Mouse (Mus musculus) CD4-positive, CD25-positive, alpha-beta regulatory T cell, adult 2 months (primary cell): ENCODE measurements at regions not wholly inside any gene's neighbourhood (a gene's known extent, or its start where the extent isn't known, plus 50 kb on each side); places are given as distances from the start of the nearest gene placed in this dataset.
"Not testable (repeated sequence)": the region's sequence is repeated elsewhere in the genome, so short reads cannot be mapped to it uniquely, and the experiment has no call there.

Experiments used
- DNase-seq: peaks from one replicate; pipeline ENCODE4 v3.0.0-alpha.2; 2012; ENCODE audit warnings: low read depth, low spot score

DNA sequence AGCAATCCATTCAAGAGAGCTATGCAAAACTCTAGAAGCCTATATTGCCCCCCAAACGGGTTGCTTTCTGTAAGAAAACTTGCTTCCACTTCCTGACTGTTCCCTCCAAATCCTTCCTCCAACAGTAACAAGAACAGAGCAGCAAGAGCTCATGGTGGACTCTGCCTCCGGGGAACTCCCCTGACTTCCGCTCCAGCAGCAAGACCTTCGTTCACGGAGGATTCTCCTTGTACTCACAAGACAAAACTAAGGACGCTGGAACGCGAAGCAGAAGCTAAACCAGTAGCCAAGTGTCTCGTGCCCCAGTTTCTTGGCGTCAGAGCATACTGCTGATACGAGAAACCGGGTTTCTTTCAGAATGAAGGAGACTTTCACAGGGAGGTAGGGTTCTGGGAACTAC is 50.7 kb downstream of the H2al2a start:
- peak; percentile 29 for DNase-seq

DNA sequence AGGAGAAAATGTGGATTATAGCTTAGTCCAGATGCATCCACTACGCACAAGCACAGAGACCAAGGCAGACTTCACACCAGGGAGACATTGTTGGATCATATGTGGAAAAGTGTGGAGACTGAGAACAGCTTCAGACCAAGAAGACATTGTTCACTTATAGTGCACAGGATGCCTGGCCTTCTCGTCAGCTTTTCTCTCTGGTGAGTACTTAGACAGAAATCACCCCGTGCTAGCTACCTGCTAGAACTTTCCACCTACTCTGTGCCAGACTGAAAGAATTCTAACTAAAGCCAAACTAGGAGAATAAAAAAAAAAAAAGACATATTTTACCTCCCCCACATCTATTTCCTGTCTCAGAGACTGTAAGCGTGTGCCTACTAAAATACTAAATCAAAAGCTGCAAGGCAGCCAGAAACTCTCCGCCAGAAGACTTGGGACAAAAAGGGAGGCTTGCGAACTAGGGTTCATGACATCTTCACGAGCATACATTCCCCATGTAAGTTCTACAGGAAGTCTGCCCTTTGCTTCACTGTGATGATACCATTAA is 51.3 kb downstream of the H2al2a start:
- DNase-seq: peak; percentile 13

DNA sequence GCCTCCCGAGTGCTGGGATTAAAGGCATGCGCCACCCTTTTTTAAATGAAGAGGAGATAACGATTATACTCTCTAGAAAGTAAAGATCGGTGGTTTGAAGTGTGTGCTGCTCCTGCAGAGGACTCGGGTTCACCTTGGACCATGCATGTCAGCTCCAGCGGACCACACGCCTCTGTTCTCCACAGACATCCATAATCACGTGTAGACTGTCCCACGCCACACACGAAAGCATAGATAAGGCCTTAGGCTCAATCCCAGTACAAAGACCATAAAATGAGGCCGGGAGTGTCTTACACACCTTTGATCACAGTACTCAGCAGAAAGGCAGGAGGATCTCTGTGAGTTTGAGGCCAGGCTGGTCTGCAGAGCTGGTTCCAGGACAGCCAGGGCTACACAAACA is 53.3 kb downstream of the H2al2a start:
- no peak for DNase-seq

DNA sequence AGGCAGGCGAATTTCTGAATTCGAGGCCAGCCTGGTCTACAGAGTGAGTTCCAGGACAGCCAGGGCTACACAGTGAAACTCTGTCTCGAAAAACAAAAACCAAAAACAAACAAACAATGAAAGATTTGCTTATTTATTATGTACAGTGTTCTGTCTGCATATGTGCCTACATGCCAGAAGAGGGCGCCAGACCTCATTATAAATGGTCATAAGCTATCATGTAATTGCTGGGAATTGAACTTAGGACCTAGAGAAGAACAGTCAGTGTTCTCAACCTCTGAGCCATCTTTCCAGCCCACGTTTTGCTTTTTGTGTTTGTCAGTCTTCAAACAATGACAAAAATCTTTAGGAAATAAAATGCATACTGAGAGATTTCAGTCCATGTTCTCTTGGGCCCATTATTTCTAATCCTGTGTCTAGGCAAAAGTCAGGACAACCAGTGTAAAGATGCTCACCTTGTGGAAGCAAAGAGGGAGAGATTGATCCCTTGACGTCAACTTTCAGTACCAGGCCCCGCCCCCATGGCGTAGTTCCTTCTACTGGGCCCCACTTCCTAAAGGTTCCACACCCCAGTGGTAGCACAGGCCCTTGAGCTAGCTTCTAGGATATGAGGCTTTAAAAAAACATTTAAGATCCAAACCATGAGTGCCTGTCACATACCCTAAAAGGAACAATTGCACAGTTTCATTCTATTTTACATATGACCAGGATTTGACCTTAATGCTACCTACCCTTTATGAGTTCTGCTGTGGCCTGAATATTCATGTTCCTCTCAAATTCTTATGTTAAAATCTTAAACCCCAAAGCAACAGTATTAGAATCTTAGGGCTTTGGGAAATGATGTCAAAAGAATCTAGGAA is 54.0 kb downstream of the H2al2a start:
- DNase-seq: peak; percentile 73

DNA sequence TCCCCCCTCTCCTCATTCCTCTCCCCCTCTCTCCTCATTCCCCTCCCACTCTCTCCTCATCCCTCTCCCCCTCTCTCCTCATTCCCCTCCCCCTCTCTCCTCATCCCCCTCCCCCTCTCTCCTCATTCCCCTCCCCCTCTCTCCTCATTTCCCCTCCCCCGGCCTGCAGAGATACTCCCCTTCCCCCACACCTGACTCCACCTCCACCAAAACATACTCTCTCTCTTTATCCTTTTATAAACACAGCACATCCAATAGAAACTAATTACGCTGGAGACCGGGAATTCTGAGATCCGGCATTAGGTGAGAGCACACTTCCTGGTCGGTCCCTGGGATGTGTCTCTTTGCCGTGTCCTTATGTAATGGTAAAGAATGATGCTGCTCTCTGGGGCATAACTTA is 54.8 kb downstream of the H2al2a start:
- DNase-seq: no peak

DNA sequence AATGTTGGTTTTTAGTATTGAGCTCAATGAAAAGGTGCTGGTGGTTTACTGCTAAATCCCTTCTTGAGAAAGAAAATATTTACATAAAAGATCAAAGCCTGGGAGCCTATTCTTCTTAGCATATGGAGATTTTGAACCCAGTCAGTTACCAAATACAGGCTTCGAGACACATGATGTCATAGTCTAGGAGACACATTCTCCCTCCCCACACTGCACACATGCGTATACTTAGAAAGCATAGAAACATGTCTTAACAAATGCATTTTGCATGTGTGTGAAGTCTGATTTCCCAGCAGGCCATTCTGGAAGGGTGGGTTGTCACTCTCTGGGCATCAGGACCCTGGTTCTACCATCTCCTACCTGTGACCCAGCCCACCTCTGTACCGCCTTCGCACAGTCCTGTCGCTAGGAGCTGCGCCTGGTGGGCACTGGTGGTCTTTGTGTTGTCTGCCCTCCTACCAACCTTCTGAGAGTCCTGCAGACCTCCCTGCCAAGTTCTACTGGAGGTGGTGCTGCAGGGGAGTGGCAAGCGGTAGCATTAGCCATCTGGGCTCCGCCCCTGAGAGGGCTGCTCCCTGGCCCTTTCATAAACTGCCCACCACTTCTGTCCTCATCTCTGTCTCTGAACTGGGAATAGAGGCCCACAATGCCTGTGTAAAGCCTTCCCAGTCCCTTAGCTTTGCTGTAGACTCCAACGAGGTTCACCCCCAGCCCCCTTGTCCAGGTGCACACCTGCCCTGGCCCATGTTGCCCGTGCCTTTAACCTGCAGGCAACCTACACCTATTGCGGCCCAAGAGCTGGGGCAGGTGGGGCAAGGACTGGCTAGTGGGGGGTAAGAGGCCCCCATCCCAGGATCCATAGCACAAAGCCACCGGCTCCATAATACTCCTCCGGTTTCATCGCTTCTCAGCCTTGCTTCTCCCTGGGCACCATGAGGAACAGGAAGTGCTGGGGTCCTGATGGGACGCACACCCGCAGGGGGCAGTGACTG is 56.6 kb downstream of the H2al2a start:
- not testable (repeated sequence) for DNase-seq

DNA sequence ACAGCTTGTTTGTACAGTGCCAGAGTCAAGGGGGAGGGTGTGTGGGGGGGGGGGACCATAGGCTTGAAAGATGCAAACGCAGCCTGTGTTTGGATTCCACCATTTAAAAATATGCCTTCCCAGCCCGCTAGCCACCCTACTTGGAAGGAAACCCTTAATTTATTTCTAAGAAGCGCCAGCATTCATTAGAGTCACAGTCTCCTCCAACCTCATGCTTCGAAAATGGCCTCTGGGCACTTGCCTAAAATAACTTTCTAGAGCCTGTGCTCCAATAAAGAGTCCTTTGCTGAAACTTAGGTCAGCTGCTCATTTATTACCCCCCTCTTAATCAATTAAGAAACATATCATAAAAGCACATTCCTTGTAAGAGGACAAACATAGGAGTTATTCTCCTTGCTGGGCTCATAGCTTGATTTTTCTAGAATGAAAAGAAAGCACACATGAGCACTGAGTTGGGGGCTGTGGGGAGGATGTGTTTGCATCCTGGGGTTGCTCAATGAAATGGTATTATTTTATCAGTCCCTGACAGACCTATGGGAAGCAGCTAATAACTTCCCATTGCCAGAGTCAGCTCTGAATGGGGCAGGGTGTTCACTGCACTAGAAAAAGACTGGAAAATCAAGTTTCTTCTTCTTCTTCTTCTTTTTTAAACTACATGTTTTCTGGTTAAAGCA is 57.4 kb downstream of the H2al2a start:
- no peak for DNase-seq

DNA sequence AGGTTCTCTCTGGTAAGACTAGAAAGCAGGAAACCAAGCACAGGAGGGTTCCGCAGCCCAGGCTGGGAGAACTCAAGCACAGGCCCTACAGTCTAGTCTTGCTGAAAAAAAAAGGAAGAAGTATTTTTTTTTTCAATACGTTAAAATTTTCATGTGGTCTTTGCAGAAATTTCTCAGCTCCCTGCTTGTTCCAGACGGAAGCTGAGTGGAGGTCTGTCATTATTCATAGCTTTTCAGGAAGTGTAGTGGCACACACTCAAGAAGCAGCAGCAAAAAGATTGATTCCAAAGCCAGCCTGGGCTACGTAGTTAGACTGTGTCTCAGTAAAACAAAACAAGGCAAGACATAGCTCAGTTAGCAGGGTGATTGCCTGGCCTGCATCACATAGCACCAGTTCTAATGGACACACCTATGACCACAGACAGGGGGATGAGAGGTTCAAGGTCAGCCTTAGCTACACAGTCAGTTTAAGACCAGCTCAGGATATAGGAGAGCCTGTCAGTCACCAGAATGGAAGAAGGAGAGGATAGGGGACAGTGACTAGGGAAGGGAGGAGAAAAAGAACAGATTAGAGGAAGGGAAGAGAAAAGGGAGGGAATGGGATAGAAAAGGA is 60.1 kb downstream of the H2al2a start:
- DNase-seq: no peak

DNA sequence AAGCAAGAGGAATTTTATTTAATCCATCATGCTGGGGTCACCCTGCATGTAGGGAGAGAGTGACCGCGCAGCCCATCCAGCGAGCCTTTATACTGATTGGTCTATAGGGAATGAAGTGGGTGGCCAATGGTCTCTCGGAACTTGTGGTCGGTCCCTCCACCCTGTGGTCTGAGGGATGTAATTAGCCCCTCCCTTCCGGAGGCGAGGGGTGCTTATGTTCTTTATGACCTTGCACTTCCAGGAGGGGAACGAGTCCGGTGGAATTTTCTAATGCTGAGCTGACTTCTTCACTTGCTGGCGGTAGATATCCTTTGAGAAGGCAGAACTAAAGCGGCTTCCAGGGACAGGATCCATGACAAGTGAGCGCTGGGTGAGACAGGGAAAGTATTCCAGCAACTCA is 60.8 kb downstream of the H2al2a start:
- DNase-seq: no peak

DNA sequence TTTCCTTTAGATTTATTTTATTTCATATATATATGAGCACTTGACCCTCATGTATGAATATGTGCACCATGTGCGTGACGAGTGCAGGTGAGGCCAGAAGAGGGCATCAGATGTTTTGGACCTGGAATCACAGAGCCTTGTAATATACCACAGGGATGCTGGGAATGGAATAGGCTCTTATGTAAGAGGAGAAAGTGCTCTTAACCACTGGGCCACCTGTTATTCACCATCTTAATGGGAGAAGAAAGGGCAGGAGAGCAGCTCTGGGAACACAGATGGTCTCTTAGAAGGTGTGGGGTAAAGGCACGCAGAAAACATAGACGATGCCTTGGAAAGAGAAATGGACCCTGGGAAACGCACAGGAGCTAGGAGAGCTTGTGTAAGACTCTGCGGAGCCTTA is 61.3 kb downstream of the H2al2a start:
- no peak for DNase-seq

DNA sequence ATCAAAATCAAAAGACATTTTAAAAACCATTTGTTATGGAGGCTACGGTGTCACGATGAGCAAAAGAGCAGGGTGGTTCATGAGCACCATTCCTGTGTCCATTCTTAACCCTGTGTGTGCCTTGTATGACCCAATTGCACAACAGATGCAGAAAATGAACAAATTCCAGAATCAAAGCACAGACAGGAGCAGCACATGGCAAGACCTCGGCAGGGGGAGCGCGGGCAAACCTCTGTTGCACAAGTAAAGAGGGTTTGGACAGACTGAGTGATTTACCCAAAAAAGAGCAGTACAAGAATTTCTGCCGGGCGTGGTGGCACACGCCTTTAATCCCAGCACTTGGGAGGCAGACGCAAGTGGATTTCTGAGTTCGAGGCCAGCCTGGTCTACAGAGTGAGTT is 62.1 kb downstream of the H2al2a start:
- DNase-seq: no peak

DNA sequence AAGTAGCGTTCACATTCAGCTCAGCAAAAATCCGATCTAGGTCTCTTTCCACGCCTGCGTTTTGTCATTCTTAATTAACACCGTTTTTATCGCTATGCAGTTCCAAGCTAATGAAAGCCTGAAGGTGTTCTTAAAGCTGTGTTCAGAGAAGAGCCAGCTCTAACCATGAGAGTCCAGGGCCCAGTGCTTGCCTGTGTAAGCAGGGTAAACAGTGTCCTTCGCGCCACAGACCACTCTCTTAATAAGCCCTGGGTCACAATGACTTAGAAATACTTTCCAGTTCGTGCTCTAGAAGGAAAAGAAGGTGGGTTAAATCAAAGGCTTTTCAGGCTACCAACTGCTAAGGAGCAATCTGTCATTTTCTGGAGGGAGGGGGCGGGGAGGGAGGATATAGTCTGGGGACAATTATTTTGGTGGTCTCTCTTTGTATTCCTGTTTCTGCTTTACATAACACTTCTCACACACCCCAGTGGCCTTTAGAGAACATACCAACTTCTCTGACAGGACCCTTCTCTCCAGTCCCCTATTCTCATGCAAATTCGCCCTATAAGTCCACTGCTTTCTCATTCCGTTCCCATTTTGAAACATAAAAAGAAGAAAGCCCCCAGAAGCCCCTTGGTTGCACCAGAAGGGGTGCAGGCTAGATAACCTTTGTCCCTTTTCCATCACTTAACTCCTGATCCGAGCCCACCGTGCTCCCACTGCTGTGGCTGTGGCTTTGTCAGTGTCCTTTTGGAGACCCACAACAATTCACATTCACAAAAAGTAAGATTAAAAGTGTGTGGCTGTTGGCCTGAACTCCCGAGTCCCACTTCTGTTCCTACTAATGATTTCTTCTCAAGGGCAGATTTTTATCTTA is 63.6 kb downstream of the H2al2a start:
- no peak for DNase-seq

DNA sequence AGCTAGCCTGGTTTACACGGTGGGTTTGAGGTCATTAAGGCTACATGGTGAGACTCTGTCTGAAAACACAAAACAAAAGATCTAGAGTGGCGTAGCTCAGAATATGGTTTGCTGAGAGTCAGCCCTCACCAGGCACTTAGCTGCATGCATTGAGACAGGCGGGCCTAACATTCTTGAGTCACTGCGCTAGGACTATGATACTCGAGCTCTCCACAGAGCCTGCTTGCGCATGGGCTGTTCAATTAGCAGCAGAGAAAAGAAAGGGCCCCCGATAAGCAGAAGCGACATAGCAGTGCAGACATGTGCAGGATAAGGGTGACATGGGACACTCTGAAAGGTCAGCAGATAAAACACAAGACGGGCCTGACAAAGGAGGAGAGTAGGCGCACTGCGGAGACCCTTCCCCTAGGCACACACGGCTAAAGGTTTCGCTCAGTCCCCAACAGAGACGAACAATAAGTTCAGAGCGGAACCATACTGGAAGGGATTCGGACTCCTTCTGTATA is 64.3 kb downstream of the H2al2a start:
- DNase-seq: no peak

DNA sequence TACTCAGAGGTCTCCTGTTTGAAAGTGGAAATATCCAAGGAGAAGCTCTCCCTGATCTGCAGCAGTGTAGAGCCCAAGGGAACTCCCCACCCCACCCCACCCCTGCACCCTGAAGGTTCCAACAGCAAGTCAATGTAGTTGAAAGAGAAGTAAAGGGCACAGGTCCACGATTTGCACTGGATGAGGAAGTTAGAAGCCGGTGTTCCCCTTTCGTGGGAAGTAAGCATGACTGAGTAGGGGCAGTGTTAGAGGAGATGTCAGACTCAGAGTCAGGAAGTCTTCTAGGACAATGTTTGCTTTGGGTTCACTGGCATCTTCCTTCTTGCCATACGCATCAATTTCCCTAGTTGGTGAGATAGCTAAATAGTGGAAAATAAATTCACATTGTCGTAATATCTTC is 64.9 kb downstream of the H2al2a start:
- no peak for DNase-seq

DNA sequence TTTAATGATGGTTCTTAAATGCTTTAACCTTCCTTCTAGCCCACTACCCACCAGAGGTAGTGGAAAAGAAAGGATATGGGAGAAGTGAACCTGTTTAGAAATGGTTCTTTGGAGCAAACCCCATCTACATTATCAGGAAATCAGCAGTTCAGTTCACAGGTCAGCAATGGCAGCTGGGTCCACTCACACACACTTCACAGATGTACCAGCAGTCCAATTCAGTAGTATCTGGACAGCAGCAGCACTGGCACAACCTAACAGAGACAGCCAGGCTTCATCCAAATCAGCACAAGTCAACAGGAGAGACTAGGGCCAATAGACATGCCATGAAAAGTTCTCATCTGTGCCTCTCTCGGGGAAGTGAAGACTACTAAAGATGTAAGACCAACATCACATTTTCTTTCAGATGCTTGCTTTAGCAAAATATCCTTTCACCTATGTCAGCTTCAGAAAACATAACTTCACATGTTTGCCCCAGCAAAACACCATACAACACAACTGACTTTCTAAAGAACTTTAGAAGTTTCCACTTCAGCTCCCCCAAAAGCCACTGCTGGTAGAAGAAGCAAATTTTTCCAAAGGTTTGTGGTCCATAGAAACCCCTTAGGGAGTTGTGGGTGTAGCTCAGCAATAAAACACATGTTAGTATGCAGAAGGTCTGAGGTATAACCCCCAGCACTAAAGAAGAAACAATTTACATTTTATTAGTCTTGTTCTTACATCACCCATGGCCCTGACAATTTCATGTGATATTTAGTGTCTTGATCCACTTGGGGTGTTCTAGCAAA is 77.7 kb downstream of the H2al2a start:
- DNase-seq: no peak

DNA sequence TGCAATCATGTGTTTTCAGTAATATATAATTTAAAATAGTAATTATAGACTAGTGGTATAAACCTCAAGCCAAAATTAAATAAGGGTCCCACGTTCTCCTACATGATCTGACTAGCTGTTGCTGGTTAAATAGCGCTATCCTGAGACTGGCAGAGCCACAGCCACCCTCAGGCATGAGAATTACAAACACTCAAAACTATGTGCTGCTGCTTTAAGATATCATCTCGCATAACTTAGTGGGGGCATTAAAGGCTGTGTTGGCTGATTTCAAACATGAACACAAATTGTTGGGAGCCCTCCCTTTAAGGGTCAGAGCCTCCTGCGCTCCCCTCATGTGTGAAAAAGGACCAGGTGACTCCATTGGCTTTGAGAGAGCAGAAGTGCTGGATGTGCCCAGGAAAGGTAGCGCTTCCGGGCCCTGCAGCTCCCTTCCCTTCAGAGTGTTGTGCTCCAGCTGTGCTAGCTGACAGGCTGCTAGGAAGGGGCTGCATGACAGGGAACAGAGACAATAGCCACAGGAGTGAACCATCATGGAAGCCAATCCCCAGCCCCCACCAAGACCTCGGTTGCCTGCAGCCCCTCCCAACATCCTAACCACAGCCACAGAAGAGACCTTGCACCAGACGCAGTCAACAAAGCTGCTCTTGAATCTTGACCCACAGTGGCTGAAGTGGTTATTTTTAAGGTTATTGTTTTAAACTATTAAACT is 79.4 kb downstream of the H2al2a start:
- DNase-seq: no peak

DNA sequence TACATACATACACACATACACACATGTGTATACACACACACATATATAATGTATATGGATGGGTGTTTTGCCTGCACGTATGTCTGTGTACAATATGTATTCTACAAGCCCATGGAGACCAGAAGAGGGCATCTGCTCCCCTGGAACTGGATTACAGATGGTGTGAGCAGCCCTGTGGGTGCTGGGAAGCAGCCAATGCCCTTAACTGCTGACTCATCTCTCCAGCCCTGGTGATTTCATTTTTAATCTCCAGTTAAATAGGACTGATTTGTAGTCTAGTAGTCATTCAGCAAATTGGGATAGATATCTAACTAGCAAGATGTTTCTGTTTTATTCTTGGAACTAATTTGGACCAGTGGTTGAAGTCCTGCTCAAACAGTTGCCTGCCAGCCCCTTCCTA is 94.1 kb downstream of the H2al2a start:
- no peak for DNase-seq

DNA sequence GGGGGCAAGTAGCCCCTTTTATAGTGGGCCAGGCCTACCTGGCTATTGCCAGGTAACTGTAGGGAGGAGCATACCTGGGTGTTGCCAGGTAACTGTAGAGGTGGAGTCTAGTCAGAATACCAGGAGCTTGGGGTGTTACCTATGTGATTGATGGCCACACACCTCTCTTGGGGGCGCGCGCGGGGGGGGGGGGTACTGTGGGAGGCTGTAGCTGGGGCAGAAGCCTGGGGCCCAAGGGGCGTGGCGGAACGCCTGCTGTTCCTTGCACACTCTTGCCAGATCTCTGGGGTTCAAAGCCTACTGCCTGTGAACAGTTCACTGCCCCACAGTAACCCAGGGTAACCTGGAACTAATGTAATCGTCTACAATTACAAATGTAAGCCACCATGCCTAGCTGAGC is 96.6 kb downstream of the H2al2a start:
- no peak for DNase-seq

DNA sequence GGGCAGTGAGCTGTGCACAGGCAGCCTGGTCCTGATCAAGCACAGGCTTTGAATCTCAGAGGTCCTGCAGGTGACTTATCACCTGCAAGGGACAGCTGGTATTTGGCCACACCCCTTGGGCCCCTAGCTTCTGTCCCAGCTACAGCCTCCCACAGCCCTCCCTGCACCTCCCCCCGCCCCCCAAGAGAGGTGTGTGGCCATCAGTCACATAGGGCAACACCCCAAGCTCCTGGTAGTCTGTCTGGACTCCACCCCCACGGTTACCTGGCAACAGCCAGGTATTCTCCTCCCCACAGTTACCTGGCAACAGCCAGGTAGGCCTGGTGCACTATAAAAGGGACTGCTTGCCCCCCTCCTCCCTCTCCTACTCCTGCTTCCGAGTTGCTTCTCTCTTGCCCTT is 98.0 kb downstream of the H2al2a start:
- no peak for DNase-seq
